ENCODE assay signal across 26 mouse cellular contexts in the genomic region with DNA sequence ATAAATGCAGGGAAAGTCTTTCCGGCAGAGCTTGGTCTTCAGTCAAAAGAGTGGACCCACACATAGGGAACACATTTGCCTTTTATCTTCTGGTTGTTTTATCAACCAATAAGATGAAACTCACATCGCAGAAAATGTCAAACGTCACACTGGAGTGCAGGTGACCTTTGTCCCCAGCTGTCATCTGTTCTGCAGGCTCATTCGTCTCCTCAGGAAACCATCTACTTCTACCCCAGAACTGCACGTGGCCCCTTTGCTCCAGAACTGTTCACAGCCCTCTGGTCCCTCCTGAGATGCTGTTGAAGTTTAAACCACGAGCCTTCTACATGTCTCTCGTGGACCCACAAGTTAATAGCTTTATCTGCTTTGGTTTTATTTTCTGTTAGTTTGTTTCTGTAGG.
A peak's percentile ranks its signal among the peaks of the same experiment; 100 is the strongest.
DNase-seq lines count a peak whose midpoint lies in the region; ATAC-seq lines count a peak whose summit lies in the region.
"Had no signal": no experiment of that assay in that cellular context is flagged by ENCODE, and none has a peak within 500 bp of the region (broad histone marks: within the 10 kb centered on the region; RNA-seq: fewer than 3 reads in every experiment).

No protein-coding gene starts in this region.

- H3K4me1 ChIP-seq in forebrain, embryonic 11.5 days (replicated peaks; ENCODE audit: control insufficient read depth, insufficient read depth, low read length), result peaks cover 2% of the 10 kb centered on the region; the same call in 1 of the 2 replicates
- H3K4me1 ChIP-seq in forebrain, embryonic 15.5 days, result peaks cover 13% of the 10 kb centered on the region
- H3K4me1 ChIP-seq in kidney, embryonic 16.5 days (ENCODE audit: insufficient read depth, low read length), result peaks cover 33% of the 10 kb centered on the region
- peaks cover 19% of the 10 kb centered on the region for H3K4me1 ChIP-seq in kidney, embryonic 14.5 days (ENCODE audit: control insufficient read depth, insufficient read depth, low read length)
- peaks cover 4% of the 10 kb centered on the region; the same call in 1 of the 2 replicates for H3K4me1 ChIP-seq in intestine, embryonic 16.5 days (ENCODE audit: control insufficient read depth, insufficient read depth, low read length)
- H3K4me1 ChIP-seq: embryonic facial prominence, embryonic 15.5 days had no signal

- H3K4me3 ChIP-seq in forebrain, embryonic 11.5 days (ENCODE audit: low read depth, low read length), result no peak overlapping the region
- H3K4me3 ChIP-seq in forebrain, embryonic 15.5 days, result no peak overlapping the region
- no peak overlapping the region for H3K4me3 ChIP-seq in kidney, embryonic 16.5 days (ENCODE audit: low read length)
- H3K4me3 ChIP-seq in kidney, embryonic 14.5 days (ENCODE audit: low read length), result no peak overlapping the region
- H3K4me3 ChIP-seq in intestine, embryonic 16.5 days (ENCODE audit: low read length), result no peak overlapping the region
- H3K4me3 ChIP-seq: embryonic facial prominence, embryonic 12.5 days; embryonic facial prominence, embryonic 15.5 days; forebrain, embryonic 12.5 days; heart, adult 2 months; heart, embryonic 10.5 days; heart, embryonic 13.5 days; hindbrain, embryonic 12.5 days had no signal

- no peaks in the 10 kb centered on the region for H3K36me3 ChIP-seq in forebrain, embryonic 11.5 days (ENCODE audit: control insufficient read depth, insufficient read depth, low read length)
- no peaks in the 10 kb centered on the region for H3K36me3 ChIP-seq in forebrain, embryonic 15.5 days
- H3K36me3 ChIP-seq in kidney, embryonic 16.5 days (ENCODE audit: insufficient read depth, low read length), result no peaks in the 10 kb centered on the region
- H3K36me3 ChIP-seq in kidney, embryonic 14.5 days (ENCODE audit: control insufficient read depth, insufficient read depth, low read length), result no peaks in the 10 kb centered on the region
- no peaks in the 10 kb centered on the region for H3K36me3 ChIP-seq in intestine, embryonic 16.5 days (ENCODE audit: control insufficient read depth, insufficient read depth, low read length)
- H3K36me3 ChIP-seq: embryonic facial prominence, embryonic 12.5 days; embryonic facial prominence, embryonic 15.5 days; forebrain, embryonic 12.5 days; heart, embryonic 10.5 days; heart, embryonic 13.5 days; hindbrain, embryonic 12.5 days had no signal

- WGBS in forebrain, embryonic 11.5 days, result 66% methylated on average over 7 of the region's 7 CpGs
- 71% methylated on average over 7 of the region's 7 CpGs for WGBS in forebrain, embryonic 15.5 days
- 36% methylated on average over 7 of the region's 7 CpGs for WGBS in kidney, embryonic 16.5 days
- WGBS in kidney, embryonic 14.5 days, result 34% methylated on average over 7 of the region's 7 CpGs
- 33% methylated on average over 7 of the region's 7 CpGs for WGBS in intestine, embryonic 16.5 days

- no peak overlapping the region for H3K4me2 ChIP-seq in forebrain, embryonic 11.5 days (ENCODE audit: low read depth, low read length, severe bottlenecking)
- H3K4me2 ChIP-seq in forebrain, embryonic 15.5 days (replicated peaks), result no peak overlapping the region
- H3K4me2 ChIP-seq in kidney, embryonic 16.5 days (replicated peaks; ENCODE audit: low read depth, low read length), result no peak overlapping the region
- H3K4me2 ChIP-seq in kidney, embryonic 14.5 days (replicated peaks; ENCODE audit: low read depth, low read length), result no peak overlapping the region
- H3K4me2 ChIP-seq in intestine, embryonic 16.5 days (ENCODE audit: low read depth, low read length), result no peak overlapping the region
- H3K4me2 ChIP-seq: embryonic facial prominence, embryonic 12.5 days; embryonic facial prominence, embryonic 15.5 days; forebrain, embryonic 12.5 days; heart, embryonic 13.5 days; hindbrain, embryonic 12.5 days had no signal

- H3K27ac ChIP-seq in forebrain, embryonic 11.5 days (ENCODE audit: low read depth, low read length), result no peak overlapping the region
- no peak overlapping the region for H3K27ac ChIP-seq in forebrain, embryonic 15.5 days (replicated peaks)
- H3K27ac ChIP-seq in kidney, embryonic 16.5 days (ENCODE audit: low read length), result peak overlapping the region; percentile 74; the same call in 1 of the 2 replicates
- H3K27ac ChIP-seq in kidney, embryonic 14.5 days (ENCODE audit: low read depth, low read length), result no peak overlapping the region
- no peak overlapping the region for H3K27ac ChIP-seq in intestine, embryonic 16.5 days (ENCODE audit: low read length)
- H3K27ac ChIP-seq: embryonic facial prominence, embryonic 12.5 days; embryonic facial prominence, embryonic 15.5 days; forebrain, embryonic 12.5 days; heart, adult 2 months; heart, embryonic 10.5 days; heart, embryonic 13.5 days; hindbrain, embryonic 12.5 days had no signal

- DNase-seq in forebrain, embryonic 11.5 days (ENCODE audit: low spot score), result peak; percentile 34
- no peak for DNase-seq in layer of hippocampus, postnatal 25 days (ENCODE audit: extremely low spot score in 1 of 2, low spot score in 1 of 2)
- DNase-seq: adrenal gland, adult 2 months; adrenal gland, postnatal 14 days; cerebellum, adult 11 months; cerebellum, adult 8-10 months; cerebellum, postnatal 10 days; gastrocnemius, postnatal 10 days; gastrocnemius, postnatal 36 days; heart, adult 2 months; heart, postnatal 14 days; heart, postnatal 4 days; kidney, adult 11 months had no signal

- H3K27me3 ChIP-seq in forebrain, embryonic 11.5 days (ENCODE audit: control insufficient read depth, insufficient read depth, low read length), result no peaks in the 10 kb centered on the region
- H3K27me3 ChIP-seq in forebrain, embryonic 15.5 days, result no peaks in the 10 kb centered on the region
- H3K27me3 ChIP-seq in kidney, embryonic 16.5 days (ENCODE audit: insufficient read depth, low read length), result no peaks in the 10 kb centered on the region
- H3K27me3 ChIP-seq in kidney, embryonic 14.5 days (ENCODE audit: control insufficient read depth, insufficient read depth, low read length), result no peaks in the 10 kb centered on the region
- H3K27me3 ChIP-seq in intestine, embryonic 16.5 days (replicated peaks; ENCODE audit: control insufficient read depth, insufficient read depth, low read length), result no peaks in the 10 kb centered on the region
- H3K27me3 ChIP-seq: embryonic facial prominence, embryonic 12.5 days; embryonic facial prominence, embryonic 15.5 days; forebrain, embryonic 12.5 days; heart, embryonic 13.5 days; hindbrain, embryonic 12.5 days had no signal

- ATAC-seq in forebrain, embryonic 11.5 days (replicated peaks; ENCODE audit: low FRiP score), result no peak
- no peak for ATAC-seq in forebrain, embryonic 15.5 days (replicated peaks)
- no peak for ATAC-seq in kidney, embryonic 16.5 days (ENCODE audit: low FRiP score, low TSS enrichment)
- no peak for ATAC-seq in kidney, embryonic 14.5 days (ENCODE audit: low FRiP score, low TSS enrichment)
- peak; percentile 52 for ATAC-seq in intestine, embryonic 16.5 days
- ATAC-seq: CD4-positive, CD25-positive, alpha-beta regulatory T cell, adult 4 months; forebrain, embryonic 16.5 days; hindbrain, embryonic 16.5 days had no signal

- H3K9me3 ChIP-seq in forebrain, embryonic 11.5 days (ENCODE audit: control insufficient read depth, low read length), result no peaks in the 10 kb centered on the region
- no peaks in the 10 kb centered on the region for H3K9me3 ChIP-seq in forebrain, embryonic 15.5 days
- H3K9me3 ChIP-seq in kidney, embryonic 16.5 days (ENCODE audit: low read length), result no peaks in the 10 kb centered on the region
- H3K9me3 ChIP-seq in kidney, embryonic 14.5 days (ENCODE audit: control insufficient read depth, low read length), result no peaks in the 10 kb centered on the region
- no peaks in the 10 kb centered on the region for H3K9me3 ChIP-seq in intestine, embryonic 16.5 days (ENCODE audit: control insufficient read depth, low read length)
- H3K9me3 ChIP-seq: embryonic facial prominence, embryonic 12.5 days; embryonic facial prominence, embryonic 15.5 days; forebrain, embryonic 12.5 days; heart, embryonic 10.5 days; heart, embryonic 13.5 days; hindbrain, embryonic 12.5 days had no signal

- H3K9ac ChIP-seq in forebrain, embryonic 11.5 days (ENCODE audit: low read length), result no peak overlapping the region
- H3K9ac ChIP-seq in forebrain, embryonic 15.5 days (replicated peaks), result no peak overlapping the region
- H3K9ac ChIP-seq in kidney, embryonic 16.5 days (replicated peaks; ENCODE audit: low read length), result no peak overlapping the region
- no peak overlapping the region for H3K9ac ChIP-seq in kidney, embryonic 14.5 days (ENCODE audit: low read depth, low read length)
- no peak overlapping the region for H3K9ac ChIP-seq in intestine, embryonic 16.5 days (ENCODE audit: low read depth, low read length)
- H3K9ac ChIP-seq: embryonic facial prominence, embryonic 12.5 days; embryonic facial prominence, embryonic 15.5 days; forebrain, embryonic 12.5 days; heart, embryonic 13.5 days; hindbrain, embryonic 12.5 days had no signal
